In the genomic region with DNA sequence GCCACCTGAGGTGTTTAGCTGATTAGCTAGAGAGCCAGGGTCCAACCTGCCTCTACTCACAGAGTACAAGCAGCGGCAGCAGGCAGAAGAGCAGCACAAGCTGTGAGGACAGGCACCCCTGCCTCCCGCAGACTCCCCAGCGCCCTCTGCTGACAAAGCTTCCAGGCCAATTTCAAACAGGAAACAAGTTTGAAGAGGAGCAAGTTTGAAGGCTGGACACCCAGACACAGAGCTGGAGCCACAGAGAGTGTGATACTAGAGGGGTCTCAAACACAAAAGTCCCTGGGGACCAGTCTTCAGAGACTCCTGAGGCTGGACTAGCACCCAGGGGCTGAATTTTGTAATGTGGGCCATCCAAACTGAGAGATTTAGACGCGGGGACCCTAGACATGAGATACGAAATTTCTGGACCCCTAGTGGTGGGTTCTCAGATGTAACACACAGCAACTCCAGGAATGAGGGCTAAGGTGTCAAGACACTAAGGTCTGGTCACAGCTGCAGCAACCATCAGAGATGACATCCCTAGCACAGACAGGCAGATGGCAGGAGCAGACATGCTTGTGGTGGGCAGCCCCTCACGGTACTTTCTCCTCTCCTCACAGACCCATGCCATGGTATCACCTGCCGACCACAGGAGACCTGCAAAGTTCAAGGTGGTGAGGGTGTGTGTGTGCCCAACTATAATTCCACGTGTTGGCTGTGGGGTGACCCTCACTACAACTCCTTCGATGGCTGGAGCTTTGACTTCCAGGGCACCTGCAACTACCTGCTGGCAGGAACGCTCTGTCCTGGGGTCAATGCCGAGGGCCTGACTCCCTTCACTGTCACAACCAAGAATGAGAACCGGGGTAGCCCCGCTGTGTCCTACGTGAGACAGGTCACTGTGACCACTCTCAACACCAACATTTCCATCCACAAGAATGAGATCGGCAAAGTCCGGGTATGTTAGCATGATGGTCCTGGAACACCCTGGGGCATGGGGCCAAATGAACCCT, we compare ENCODE assay signal across 8 mouse cellular contexts. TPM values are rescaled to one million over a fixed set of nuclear protein-coding genes. Genes with fewer than 3 reads are reported as not detected.
DNase-seq lines count a peak whose midpoint lies in the region; ATAC-seq lines count a peak whose summit lies in the region.

No protein-coding gene starts in this region.

- H3K27ac ChIP-seq in hindbrain, embryonic 11.5 days (ENCODE audit: low read depth, low read length) = no peak overlapping the region
- H3K27ac ChIP-seq in hindbrain, embryonic 16.5 days (ENCODE audit: low read depth, low read length) = no peak overlapping the region
- no peak overlapping the region for H3K27ac ChIP-seq in embryonic facial prominence, embryonic 10.5 days (replicated peaks)

- H3K9me3 ChIP-seq in hindbrain, embryonic 11.5 days (ENCODE audit: control insufficient read depth, low read length) = peaks cover 4% of the 10 kb centered on the region; the same call in 1 of the 2 replicates
- H3K9me3 ChIP-seq in hindbrain, embryonic 16.5 days (ENCODE audit: control insufficient read depth, low read length) = peaks cover 9% of the 10 kb centered on the region
- H3K9me3 ChIP-seq in embryonic facial prominence, embryonic 10.5 days = peaks cover 6% of the 10 kb centered on the region

- H3K9ac ChIP-seq in hindbrain, embryonic 11.5 days (ENCODE audit: low read depth, low read length) = no peak overlapping the region
- H3K9ac ChIP-seq in hindbrain, embryonic 16.5 days (ENCODE audit: low read depth, low read length) = no peak overlapping the region

- no peaks in the 10 kb centered on the region for H3K36me3 ChIP-seq in hindbrain, embryonic 11.5 days (ENCODE audit: control insufficient read depth, insufficient read depth, low read length)
- no peaks in the 10 kb centered on the region for H3K36me3 ChIP-seq in hindbrain, embryonic 16.5 days (ENCODE audit: control insufficient read depth, insufficient read depth, low read length)
- H3K36me3 ChIP-seq in embryonic facial prominence, embryonic 10.5 days (replicated peaks) = no peaks in the 10 kb centered on the region

- no peaks in the 10 kb centered on the region for H3K27me3 ChIP-seq in hindbrain, embryonic 11.5 days (ENCODE audit: control insufficient read depth, insufficient read depth, low read length)
- no peaks in the 10 kb centered on the region for H3K27me3 ChIP-seq in hindbrain, embryonic 16.5 days (replicated peaks; ENCODE audit: control insufficient read depth, insufficient read depth, low read length)
- H3K27me3 ChIP-seq in embryonic facial prominence, embryonic 10.5 days (replicated peaks; ENCODE audit: low read depth, poor library complexity, severe bottlenecking) = peaks cover 23% of the 10 kb centered on the region

- peak; percentile 22 for DNase-seq in hindbrain, embryonic 11.5 days (ENCODE audit: low spot score)
- DNase-seq in urinary bladder, postnatal 14 days (ENCODE audit: low spot score) = peak; percentile 57
- no peak for DNase-seq in urinary bladder, adult 2 months (ENCODE audit: low spot score)
- DNase-seq in embryonic facial prominence, embryonic 10.5 days (ENCODE audit: low spot score) = peak; percentile 34
- peak; percentile 62 for DNase-seq in lung, postnatal 14 days
- DNase-seq in urinary bladder, postnatal 4 days (ENCODE audit: low spot score in 2 of 2) = peak; percentile 16 to 54
- DNase-seq in cerebellum, adult 11-12 months = no peak

- ATAC-seq in hindbrain, embryonic 11.5 days (ENCODE audit: low FRiP score) = no peak
- no peak for ATAC-seq in hindbrain, embryonic 16.5 days

- no peak overlapping the region for H3K4me2 ChIP-seq in hindbrain, embryonic 11.5 days (replicated peaks; ENCODE audit: low read depth, low read length)
- H3K4me2 ChIP-seq in hindbrain, embryonic 16.5 days (ENCODE audit: low read length) = no peak overlapping the region

- no peaks in the 10 kb centered on the region for H3K4me1 ChIP-seq in hindbrain, embryonic 11.5 days (replicated peaks; ENCODE audit: control insufficient read depth, insufficient read depth, low read length)
- no peaks in the 10 kb centered on the region for H3K4me1 ChIP-seq in hindbrain, embryonic 16.5 days (ENCODE audit: control insufficient read depth, insufficient read depth, low read depth, low read length)
- H3K4me1 ChIP-seq in embryonic facial prominence, embryonic 10.5 days = peaks cover 7% of the 10 kb centered on the region

- no peak overlapping the region for H3K4me3 ChIP-seq in hindbrain, embryonic 11.5 days (ENCODE audit: low read depth, low read length)
- H3K4me3 ChIP-seq in hindbrain, embryonic 16.5 days (ENCODE audit: low read length) = no peak overlapping the region
- H3K4me3 ChIP-seq in embryonic facial prominence, embryonic 10.5 days = no peak overlapping the region

- WGBS in hindbrain, embryonic 11.5 days = 70% methylated on average over 17 of the region's 17 CpGs
- 68% methylated on average over 17 of the region's 17 CpGs for WGBS in hindbrain, embryonic 16.5 days
- WGBS in embryonic facial prominence, embryonic 10.5 days = 65% methylated on average over 17 of the region's 17 CpGs

RNA-seq across cellular contexts. Expression of a gene that starts 28.4 kb away (rescaled TPM):
- 0.05 and 0.07 TPM in 2 replicates for polyA plus RNA-seq in hindbrain, embryonic 11.5 days (2014; fragmentation: Nextera tagmentation; extraction: Ambion mirVana)
- 0.10 and 0.13 TPM in 2 replicates for polyA plus RNA-seq in hindbrain, embryonic 16.5 days (2015; fragmentation: Nextera tagmentation; extraction: Ambion mirVana)
- 0.01 TPM in 1 of 2 replicates, not detected in the other for polyA plus RNA-seq in urinary bladder, adult 2 months (2012; rRNA removed)
- 0.03 and 0.06 TPM in 2 replicates for polyA plus RNA-seq in embryonic facial prominence, embryonic 10.5 days (2016; fragmentation: Nextera tagmentation; extraction: Ambion mirVana)

RNA-seq across cellular contexts. Expression of a gene that starts 29.9 kb away (rescaled TPM):
- polyA plus RNA-seq in hindbrain, embryonic 11.5 days (2014; fragmentation: Nextera tagmentation; extraction: Ambion mirVana) = 0.27 and 0.43 TPM in 2 replicates
- 0.71 and 1.0 TPM in 2 replicates for polyA plus RNA-seq in hindbrain, embryonic 16.5 days (2015; fragmentation: Nextera tagmentation; extraction: Ambion mirVana)
- polyA plus RNA-seq in urinary bladder, adult 2 months (2012; rRNA removed) = 1.3 TPM in 2 replicates
- polyA plus RNA-seq in embryonic facial prominence, embryonic 10.5 days (2016; fragmentation: Nextera tagmentation; extraction: Ambion mirVana) = 0.30 and 0.88 TPM in 2 replicates

RNA-seq across cellular contexts. Expression of a gene that starts 51.0 kb away (rescaled TPM):
- polyA plus RNA-seq in hindbrain, embryonic 11.5 days (2014; fragmentation: Nextera tagmentation; extraction: Ambion mirVana) = 415 and 426 TPM in 2 replicates
- 275 and 283 TPM in 2 replicates for polyA plus RNA-seq in hindbrain, embryonic 16.5 days (2015; fragmentation: Nextera tagmentation; extraction: Ambion mirVana)
- 143 and 175 TPM in 2 replicates for polyA plus RNA-seq in urinary bladder, adult 2 months (2012; rRNA removed)
- 416 and 431 TPM in 2 replicates for polyA plus RNA-seq in embryonic facial prominence, embryonic 10.5 days (2016; fragmentation: Nextera tagmentation; extraction: Ambion mirVana)

Comparison
In these comparisons a context has a peak if more than half of its experiments do, and no peak if none do; other contexts are left out.
1. DNase-seq: peak in hindbrain, embryonic 11.5 days (single experiment), urinary bladder, postnatal 14 days (single experiment), embryonic facial prominence, embryonic 10.5 days (single experiment), lung, postnatal 14 days (single experiment) and urinary bladder, postnatal 4 days (2 of 2); none in urinary bladder, adult 2 months (single experiment) and cerebellum, adult 11-12 months (single experiment).